Mouse (Mus musculus) G1E-ER4 (cell line): ENCODE data around the gene Gm45234. TPM values are rescaled to one million over a fixed set of nuclear protein-coding genes. Genes with fewer than 3 reads are reported as not detected.

ENCODE experiments used
- GATA1 ChIP-seq: IDR thresholded peaks from one replicate; pipeline ENCODE4 v1.8.0; 2012; ENCODE audit warnings: low read length, inconsistent platforms
- polyA plus RNA-seq: library from polyadenylated mRNA; stranded (reverse); fragments of >175 nt; gene quantifications from 2 replicates; pipeline ENCODE4 v1.2.3, GENCODE M21; 2012

Gm45234 gene
- polyA plus RNA-seq, 1 experiment: 1.7 TPM

GRCm38 (mm10) chr6:124706061-124706627, 49.7 kb downstream of the Gm45234 start:
- TF ChIP-seq GATA1: no peak

DNA sequence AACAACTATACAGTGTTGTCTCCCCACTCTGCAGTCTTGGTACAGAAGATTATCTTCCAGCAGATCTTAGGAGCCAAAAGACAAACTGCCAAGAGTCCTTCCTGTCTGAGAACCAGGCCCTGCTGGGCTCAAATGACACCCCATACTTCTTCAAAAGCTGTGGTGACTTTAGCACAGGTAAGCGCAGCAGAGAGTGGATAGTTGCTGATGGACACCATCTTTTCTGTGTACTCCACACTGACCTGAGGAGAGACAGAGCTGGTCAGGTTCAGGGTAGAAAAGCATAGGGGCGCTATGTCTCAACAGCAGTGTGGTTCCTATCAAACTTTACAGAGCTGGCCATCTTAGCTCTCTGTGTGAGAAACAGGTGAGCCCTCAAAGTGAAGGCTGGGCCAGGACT, 51.4 kb downstream of the Gm45234 start:
- TF ChIP-seq GATA1: no peak

DNA sequence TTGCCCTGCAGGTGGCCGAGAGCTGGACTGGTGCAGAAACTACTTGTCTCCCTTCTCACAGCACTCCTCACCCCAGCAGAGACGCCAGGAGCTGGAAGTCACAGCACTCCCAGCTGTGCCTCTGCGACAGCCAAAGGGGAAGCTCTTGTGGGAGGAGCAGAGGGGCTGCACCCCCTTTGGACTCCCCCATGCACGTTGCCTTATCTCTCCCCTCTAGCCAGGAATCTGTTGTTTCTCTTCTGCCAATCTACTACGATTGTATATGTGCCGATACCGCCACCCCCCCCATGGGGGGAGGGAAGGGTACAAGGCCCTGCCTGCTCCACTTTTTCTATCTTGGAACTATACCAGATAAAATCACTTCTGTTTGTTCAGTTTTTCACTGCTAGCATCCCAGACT, 52.0 kb downstream of the Gm45234 start:
- TF ChIP-seq GATA1: no peak

DNA sequence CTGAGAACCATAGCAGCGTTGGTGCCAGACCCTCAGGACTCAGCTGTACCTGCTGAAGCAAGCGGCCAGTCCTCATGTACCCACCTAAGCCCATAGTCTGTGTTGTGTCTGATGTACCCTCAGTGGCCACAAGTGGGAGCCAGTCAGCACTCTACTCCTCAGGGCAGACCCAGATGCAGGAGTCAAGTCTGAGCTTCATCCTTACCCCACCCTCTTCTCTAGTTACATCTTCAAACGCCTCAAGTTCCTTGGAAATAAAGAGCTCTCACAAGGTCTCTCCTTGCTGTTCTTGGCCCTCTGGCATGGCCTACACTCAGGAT, 53.1 kb downstream of the Gm45234 start:
- no peak for TF ChIP-seq GATA1

DNA sequence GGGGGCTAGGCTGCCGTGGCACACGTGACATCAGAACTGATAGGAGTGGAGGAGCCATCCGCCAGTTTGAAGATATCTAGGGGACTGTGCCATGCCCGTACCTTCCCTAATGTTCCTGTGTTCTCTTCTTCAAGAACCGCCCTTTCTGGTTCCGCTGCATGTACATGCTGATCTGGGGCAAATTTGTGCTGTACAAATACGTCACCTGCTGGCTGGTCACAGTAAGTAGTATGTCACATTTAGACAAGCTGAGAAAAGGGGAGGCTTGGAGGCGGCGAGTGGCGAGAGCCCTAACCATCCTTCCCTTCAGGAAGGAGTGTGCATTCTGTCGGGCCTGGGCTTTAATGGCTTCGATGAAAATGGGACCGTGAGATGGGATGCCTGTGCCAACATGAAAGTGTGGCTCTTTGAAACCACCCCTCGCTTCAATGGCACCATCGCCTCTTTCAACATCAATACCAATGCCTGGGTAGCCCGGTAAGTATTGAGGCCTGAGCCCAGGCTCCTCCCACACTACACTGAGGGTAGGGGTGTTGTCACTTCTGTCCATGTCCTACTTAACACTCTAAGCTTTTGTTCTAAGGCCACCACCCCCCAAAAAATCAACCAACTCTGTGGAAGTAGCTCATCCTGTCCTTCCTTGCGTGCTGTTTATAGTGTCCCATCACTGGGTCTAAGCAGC, 53.6 kb downstream of the Gm45234 start:
- no peak for TF ChIP-seq GATA1

- no peak for TF ChIP-seq GATA1
These were observed 54.5 kb downstream of the Gm45234 start for GRCm38 (mm10) chr6:124701338-124701737.

GRCm38 (mm10) chr6:124699962-124700610, 55.7 kb downstream of the Gm45234 start:
- TF ChIP-seq GATA1: no peak

GRCm38 (mm10) chr6:124699366-124699765, 56.5 kb downstream of the Gm45234 start:
- no peak for TF ChIP-seq GATA1

- TF ChIP-seq GATA1: no peak
These were observed 57.1 kb downstream of the Gm45234 start for GRCm38 (mm10) chr6:124698751-124699150.

DNA sequence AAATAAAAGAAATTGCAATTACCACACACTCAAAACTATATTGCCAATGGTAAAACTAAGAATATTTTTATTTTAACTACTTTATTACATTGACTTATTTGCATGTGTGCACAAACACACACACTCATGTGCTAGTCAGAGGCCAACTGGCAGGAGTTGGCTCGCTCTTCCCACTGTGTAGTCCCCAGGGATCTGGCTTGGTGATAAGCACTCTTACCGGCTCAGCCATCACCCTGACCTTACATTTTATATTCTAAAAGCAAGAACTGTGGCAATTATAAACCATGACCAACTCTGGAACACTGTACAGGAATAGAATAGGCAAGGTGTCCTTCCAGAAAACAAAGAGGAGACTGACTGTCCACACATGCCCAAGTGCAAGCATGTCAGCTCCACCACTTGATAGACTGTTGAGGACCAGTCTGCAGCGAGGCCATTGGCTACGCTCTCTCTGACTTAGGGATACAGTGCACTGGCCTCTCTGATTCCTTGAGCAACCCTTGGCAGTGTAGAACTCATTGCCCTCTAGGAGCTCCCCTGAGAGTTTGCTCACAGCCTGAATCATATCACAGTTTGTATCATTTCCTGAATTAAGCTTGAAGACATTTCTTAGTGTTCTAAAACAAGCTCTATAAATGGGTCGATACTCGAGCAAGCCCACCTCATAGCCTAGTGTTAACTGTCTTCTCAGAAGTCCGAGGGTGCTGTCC, 59.2 kb downstream of the Gm45234 start:
- no peak for TF ChIP-seq GATA1

DNA sequence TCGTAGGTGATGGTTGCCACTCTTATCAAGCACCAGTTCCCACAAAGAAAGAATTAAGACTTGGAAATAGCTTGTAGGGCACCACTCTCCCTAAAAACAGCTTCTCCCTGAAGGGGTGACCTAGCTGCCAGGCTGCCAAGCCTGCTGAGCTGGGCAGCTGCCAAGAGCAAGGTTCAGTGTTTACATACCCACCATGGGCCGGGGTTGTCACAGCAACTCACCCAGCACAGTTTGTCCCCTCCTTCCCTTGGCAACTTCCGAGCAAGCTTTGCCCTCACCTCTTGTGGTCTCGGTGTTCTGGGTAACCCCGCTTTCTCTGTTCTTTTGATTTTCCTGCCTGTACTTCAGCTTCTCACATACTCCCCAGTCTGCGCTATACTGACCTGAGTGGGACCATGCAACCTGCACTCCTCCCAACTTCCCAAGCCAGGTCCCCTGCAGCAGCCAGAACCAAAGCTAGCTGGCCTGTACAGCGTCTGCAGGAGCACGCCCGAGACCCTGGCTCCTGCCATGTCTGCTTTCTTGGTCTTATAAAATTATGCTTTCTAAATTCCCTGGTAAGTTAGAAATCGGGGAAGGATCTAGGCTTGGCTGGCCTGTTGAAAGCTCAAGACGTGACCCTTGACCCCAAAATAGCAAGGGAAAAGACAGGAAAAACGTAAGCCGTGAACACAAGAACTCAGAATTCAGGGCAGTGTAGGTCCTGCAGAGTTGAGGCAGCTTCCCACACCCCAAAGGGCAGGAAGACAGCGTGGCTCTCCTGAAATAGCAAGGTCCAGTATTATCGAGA, 61.5 kb downstream of the Gm45234 start:
- TF ChIP-seq GATA1: no peak

DNA sequence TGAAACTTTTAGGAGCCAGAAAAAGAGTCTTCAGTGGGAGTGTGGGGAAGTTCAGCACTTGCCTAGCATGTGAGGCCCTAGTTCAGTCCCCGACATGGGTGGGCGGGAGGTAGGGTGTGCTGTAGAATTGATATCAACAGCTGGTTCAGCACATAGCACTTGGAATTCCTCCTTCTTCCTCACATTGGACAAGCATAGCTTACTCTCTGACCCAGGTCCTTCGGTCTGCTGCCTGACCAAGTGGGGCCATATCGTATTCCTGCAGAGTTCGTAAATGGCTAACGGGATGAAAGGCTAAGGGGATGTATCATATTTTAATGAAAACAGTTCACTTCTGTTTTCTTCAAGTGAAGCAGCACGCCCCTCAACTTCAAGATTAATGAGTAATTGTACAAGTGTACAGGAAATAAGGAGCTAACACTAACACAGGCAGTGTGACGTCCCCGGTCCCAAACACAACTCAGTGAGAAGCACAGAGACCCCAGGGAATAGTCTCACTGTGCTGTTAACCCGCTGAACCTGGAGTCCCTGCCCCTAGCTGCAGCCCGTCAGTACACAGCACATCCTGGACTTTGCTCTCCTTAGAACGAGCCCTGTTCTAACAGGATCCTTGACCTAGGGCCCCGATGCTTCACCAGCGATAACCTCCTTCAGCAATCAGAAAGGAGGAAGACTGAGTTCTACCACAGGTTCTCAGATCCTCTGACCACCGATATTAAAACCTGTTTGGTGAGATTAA, 62.4 kb downstream of the Gm45234 start:
- TF ChIP-seq GATA1: no peak

DNA sequence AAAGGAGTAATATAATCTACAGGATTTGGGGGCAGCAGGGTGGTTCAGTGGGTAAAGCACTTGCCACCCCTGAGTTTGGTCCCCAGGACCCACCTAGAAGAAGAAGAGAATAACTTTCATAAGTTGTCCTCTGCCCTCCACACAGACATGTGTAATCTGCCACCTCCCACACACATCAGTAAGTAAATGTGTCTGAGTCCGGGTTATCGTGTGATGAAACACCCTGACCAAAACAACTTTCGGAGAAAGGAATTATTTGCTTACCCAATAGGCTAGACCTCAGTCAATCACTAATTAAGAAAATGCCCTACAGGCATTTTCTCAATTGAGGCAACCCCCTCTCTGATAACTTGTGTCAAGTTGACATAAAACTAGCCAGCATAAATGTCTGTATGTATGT, 65.3 kb downstream of the Gm45234 start:
- no peak for TF ChIP-seq GATA1

Other genes starting within 250 kb of the Gm45234 start
- not detected in 2 replicates for gene C1ra, start 243.6 kb downstream of the Gm45234 start, polyA plus RNA-seq
- not detected in 2 replicates for gene C1s1, start 213.7 kb downstream of the Gm45234 start, polyA plus RNA-seq
- not detected in 2 replicates for gene C1rb, start 185.7 kb downstream of the Gm45234 start, polyA plus RNA-seq
- not detected in 2 replicates for gene C1s2, start 119.9 kb downstream of the Gm45234 start, polyA plus RNA-seq
- gene Lpcat3, start 93.0 kb downstream of the Gm45234 start, polyA plus RNA-seq: 144 and 152 TPM in 2 replicates
- 252 and 358 TPM in 2 replicates for gene Emg1, start 43.8 kb downstream of the Gm45234 start, polyA plus RNA-seq
- gene Phb2, start 43.7 kb downstream of the Gm45234 start, polyA plus RNA-seq: 491 and 631 TPM in 2 replicates
- 25.0 and 55.5 TPM in 2 replicates for gene Ptpn6, start 17.3 kb downstream of the Gm45234 start, polyA plus RNA-seq
- 18.3 and 24.3 TPM in 2 replicates for gene Grcc10, start 14.6 kb downstream of the Gm45234 start, polyA plus RNA-seq
- gene Atn1, start 503 bp upstream of the Gm45234 start, polyA plus RNA-seq: 58.0 and 62.7 TPM in 2 replicates
- not detected in 2 replicates for gene Eno2, start 13.7 kb upstream of the Gm45234 start, polyA plus RNA-seq
- not detected in 2 replicates for gene Lrrc23, start 23.7 kb upstream of the Gm45234 start, polyA plus RNA-seq
- gene Spsb2, start 52.6 kb upstream of the Gm45234 start, polyA plus RNA-seq: 10.8 and 11.7 TPM in 2 replicates
- 388 and 516 TPM in 2 replicates for gene Tpi1, start 58.3 kb upstream of the Gm45234 start, polyA plus RNA-seq
- 54.8 and 73.3 TPM in 2 replicates for gene Usp5, start 73.5 kb upstream of the Gm45234 start, polyA plus RNA-seq
- gene Cdca3, start 73.5 kb upstream of the Gm45234 start, polyA plus RNA-seq: 64.7 and 82.9 TPM in 2 replicates
- gene Gnb3, start 84.3 kb upstream of the Gm45234 start, polyA plus RNA-seq: not detected in 2 replicates
- gene P3h3, start 101.7 kb upstream of the Gm45234 start, polyA plus RNA-seq: not detected in 2 replicates
- not detected in 2 replicates for gene Gpr162, start 108.0 kb upstream of the Gm45234 start, polyA plus RNA-seq
- gene Cd4, start 132.2 kb upstream of the Gm45234 start, polyA plus RNA-seq: not detected in 2 replicates
- gene Lag3, start 155.7 kb upstream of the Gm45234 start, polyA plus RNA-seq: not detected in 2 replicates
- gene Ptms, start 164.1 kb upstream of the Gm45234 start, polyA plus RNA-seq: 116 and 155 TPM in 2 replicates
- gene Mlf2, start 175.4 kb upstream of the Gm45234 start, polyA plus RNA-seq: 344 and 363 TPM in 2 replicates
- 93.0 and 105 TPM in 2 replicates for gene Cops7a, start 209.5 kb upstream of the Gm45234 start, polyA plus RNA-seq
- not detected in 2 replicates for gene Pianp, start 240.7 kb upstream of the Gm45234 start, polyA plus RNA-seq